Mouse (Mus musculus): ENCODE results near the gene Olfr119. TPM values are rescaled to one million over a fixed set of nuclear protein-coding genes. Genes with fewer than 3 reads are reported as not detected.

Gene Olfr119
- polyA plus RNA-seq (2017; shearing (Covaris generic)): not detected

DNA sequence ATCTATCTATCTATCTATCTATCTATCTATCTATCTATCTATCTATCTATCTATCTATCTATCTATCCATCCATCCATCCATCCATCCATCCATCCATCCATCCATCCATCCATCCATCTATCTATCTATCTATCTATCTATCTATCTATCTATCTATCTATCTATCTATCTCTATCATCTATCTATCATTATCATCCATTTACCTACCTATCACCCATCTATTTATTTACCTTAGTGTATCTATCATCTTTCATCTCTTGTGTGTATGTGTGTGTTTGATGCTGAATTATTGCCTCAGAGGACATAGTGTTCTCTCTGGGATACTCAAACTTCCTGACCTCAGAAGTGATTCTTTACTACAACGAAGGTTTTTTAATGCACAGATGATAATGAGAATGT lies at the start of gene Olfr119:
Gene Olfr119, plus strand, starts transcription at position 301 of the 400 bp plus-strand sequence.

DNA sequence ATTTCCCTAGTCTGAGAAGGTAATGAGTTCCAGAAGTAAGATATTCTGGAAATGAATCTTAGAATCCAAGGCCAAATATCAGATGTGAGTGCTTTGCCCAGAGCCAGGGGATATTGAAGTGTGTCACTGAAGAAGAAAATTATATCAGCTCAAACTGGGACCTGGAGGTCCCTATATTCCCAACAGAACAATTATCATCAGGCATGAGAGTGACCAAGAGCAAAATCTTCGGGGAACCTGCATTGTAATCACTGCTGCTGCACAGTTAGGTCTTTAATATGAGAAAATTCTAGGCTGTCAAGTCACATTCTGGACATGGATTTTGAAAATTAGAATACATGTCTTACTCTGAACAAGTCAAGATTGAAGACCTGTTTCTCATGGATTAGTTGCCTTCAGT lies 32.7 kb upstream of the Olfr119 start, which contains the start of gene Olfr117:
Gene Olfr117, minus strand, starts transcription at position 101 of the 400 bp plus-strand sequence.

DNA sequence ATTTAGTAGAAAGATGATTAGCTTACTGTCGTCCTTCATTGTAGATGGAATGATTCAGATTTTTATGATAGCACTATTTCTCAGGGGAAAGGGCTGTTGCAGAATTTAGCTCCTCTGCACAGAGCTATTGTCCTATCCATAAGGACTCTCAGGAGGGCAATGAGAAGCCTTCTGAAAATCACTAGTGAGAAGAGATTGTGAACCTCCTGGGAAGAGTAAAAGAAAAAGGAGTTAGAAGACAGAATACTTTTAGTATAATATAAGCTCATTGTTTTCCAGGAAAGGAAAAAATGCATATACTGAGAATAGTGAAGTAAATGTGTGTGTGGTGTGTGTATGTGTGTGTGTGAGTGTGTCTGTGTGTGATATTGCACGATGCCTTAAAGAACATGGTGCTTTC lies 29.7 kb upstream of the Olfr119 start, which contains the start of gene Olfr118:
Gene Olfr118, plus strand, starts transcription at position 301 of the 400 bp plus-strand sequence.

DNA sequence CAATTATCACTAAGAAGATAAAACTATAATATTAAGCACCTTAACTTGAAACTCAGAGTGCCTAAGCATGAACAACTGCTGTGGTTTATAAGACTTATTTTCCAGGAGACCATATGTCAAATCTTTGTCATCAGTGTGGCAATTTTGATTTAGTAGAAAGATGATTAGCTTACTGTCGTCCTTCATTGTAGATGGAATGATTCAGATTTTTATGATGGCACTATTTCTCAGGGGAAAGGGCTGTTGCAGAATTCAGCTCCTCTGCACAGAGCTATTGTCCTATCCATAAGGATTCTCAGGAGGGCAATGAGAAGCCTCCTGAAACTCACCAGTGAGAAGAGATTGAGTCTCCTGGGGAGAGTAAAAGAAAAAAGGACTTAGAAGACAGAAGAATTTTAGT lies 25.1 kb downstream of the Olfr119 start, which contains the start of gene Olfr120:
Gene Olfr120, plus strand, starts transcription at position 301 of the 400 bp plus-strand sequence.

Other genes with a start within 250 kb of the Olfr119 start
- gene Olfr109, start 237.6 kb upstream of the Olfr119 start, polyA plus RNA-seq (2017; shearing (Covaris generic)): 0.10 TPM
- not detected for gene H2-M2, start 213.0 kb upstream of the Olfr119 start, polyA plus RNA-seq (2017; shearing (Covaris generic))
- gene Olfr110, start 204.1 kb upstream of the Olfr119 start, polyA plus RNA-seq (2017; shearing (Covaris generic)): not detected
- not detected for gene Olfr111, start 188.5 kb upstream of the Olfr119 start, polyA plus RNA-seq (2017; shearing (Covaris generic))
- not detected for gene Olfr112, start 127.1 kb upstream of the Olfr119 start, polyA plus RNA-seq (2017; shearing (Covaris generic))
- not detected for gene Olfr113, start 118.9 kb upstream of the Olfr119 start, polyA plus RNA-seq (2017; shearing (Covaris generic))
- not detected for gene Olfr114, start 103.8 kb upstream of the Olfr119 start, polyA plus RNA-seq (2017; shearing (Covaris generic))
- gene Olfr115, start 69.5 kb upstream of the Olfr119 start, polyA plus RNA-seq (2017; shearing (Covaris generic)): not detected
- gene Olfr116, start 69.4 kb upstream of the Olfr119 start, polyA plus RNA-seq (2017; shearing (Covaris generic)): not detected
- gene Olfr117, start 32.8 kb upstream of the Olfr119 start, polyA plus RNA-seq (2017; shearing (Covaris generic)): 0.15 TPM
- gene Olfr118, start 29.6 kb upstream of the Olfr119 start, polyA plus RNA-seq (2017; shearing (Covaris generic)): not detected
- not detected for gene Olfr120, start 25.2 kb downstream of the Olfr119 start, polyA plus RNA-seq (2017; shearing (Covaris generic))
- gene Olfr121, start 52.3 kb downstream of the Olfr119 start, polyA plus RNA-seq (2017; shearing (Covaris generic)): not detected
- not detected for gene Olfr122, start 72.0 kb downstream of the Olfr119 start, polyA plus RNA-seq (2017; shearing (Covaris generic))
- not detected for gene Olfr123, start 97.0 kb downstream of the Olfr119 start, polyA plus RNA-seq (2017; shearing (Covaris generic))
- gene Olfr124, start 103.3 kb downstream of the Olfr119 start, polyA plus RNA-seq (2017; shearing (Covaris generic)): not detected
- not detected for gene Olfr125, start 136.4 kb downstream of the Olfr119 start, polyA plus RNA-seq (2017; shearing (Covaris generic))
- gene Olfr126, start 150.9 kb downstream of the Olfr119 start, polyA plus RNA-seq (2017; shearing (Covaris generic)): not detected
- not detected for gene Olfr127, start 203.9 kb downstream of the Olfr119 start, polyA plus RNA-seq (2017; shearing (Covaris generic))
- gene Olfr128, start 224.0 kb downstream of the Olfr119 start, polyA plus RNA-seq (2017; shearing (Covaris generic)): 0.15 TPM